Comparison of ENCODE assay signal across 8 mouse cellular contexts in genomic region chr7:98193515-98194025, GRCm38 (mm10). TPM values are rescaled to one million over a fixed set of nuclear protein-coding genes. Genes with fewer than 3 reads are reported as not detected.
DNase-seq lines count a peak whose midpoint lies in the region; ATAC-seq lines count a peak whose summit lies in the region.

No protein-coding gene starts in this region.

- H3K4me1 ChIP-seq in heart, embryonic 10.5 days = peaks cover 25% of the 10 kb centered on the region
- H3K4me1 ChIP-seq in embryonic facial prominence, embryonic 10.5 days = peaks cover 16% of the 10 kb centered on the region
- H3K4me1 ChIP-seq in hindbrain, embryonic 14.5 days (replicated peaks; ENCODE audit: control insufficient read depth, insufficient read depth, low read length) = peaks cover 11% of the 10 kb centered on the region
- H3K4me1 ChIP-seq in liver, embryonic 16.5 days (ENCODE audit: control insufficient read depth, low read depth, low read length) = peaks cover 17% of the 10 kb centered on the region
- peaks cover 24% of the 10 kb centered on the region for H3K4me1 ChIP-seq in neural tube, embryonic 13.5 days (replicated peaks)

- H3K9ac ChIP-seq in hindbrain, embryonic 14.5 days = peak overlapping the region; percentile 57
- H3K9ac ChIP-seq in liver, embryonic 16.5 days (ENCODE audit: low read depth, low read length) = no peak overlapping the region
- peak overlapping the region; percentile 52 for H3K9ac ChIP-seq in neural tube, embryonic 13.5 days

- no peaks in the 10 kb centered on the region for H3K36me3 ChIP-seq in heart, embryonic 10.5 days
- H3K36me3 ChIP-seq in embryonic facial prominence, embryonic 10.5 days (replicated peaks) = no peaks in the 10 kb centered on the region
- H3K36me3 ChIP-seq in hindbrain, embryonic 14.5 days (replicated peaks; ENCODE audit: control insufficient read depth, insufficient read depth) = no peaks in the 10 kb centered on the region
- no peaks in the 10 kb centered on the region for H3K36me3 ChIP-seq in liver, embryonic 16.5 days (ENCODE audit: control insufficient read depth, insufficient read depth)
- no peaks in the 10 kb centered on the region for H3K36me3 ChIP-seq in neural tube, embryonic 13.5 days

- intact Hi-C loops in heart, postnatal 10 days (cut with DNase I) = loop anchor here (5.0 kb wide), 1 partner anchor 149 kb away; no protein-coding TSS in a partner anchor

- no peaks in the 10 kb centered on the region for H3K9me3 ChIP-seq in heart, embryonic 10.5 days
- no peaks in the 10 kb centered on the region for H3K9me3 ChIP-seq in embryonic facial prominence, embryonic 10.5 days
- no peaks in the 10 kb centered on the region for H3K9me3 ChIP-seq in hindbrain, embryonic 14.5 days (ENCODE audit: control insufficient read depth, low read length)
- no peaks in the 10 kb centered on the region for H3K9me3 ChIP-seq in liver, embryonic 16.5 days (replicated peaks; ENCODE audit: control insufficient read depth, low read length)
- H3K9me3 ChIP-seq in neural tube, embryonic 13.5 days = no peaks in the 10 kb centered on the region

- peak; percentile 66 for ATAC-seq in hindbrain, embryonic 14.5 days (ENCODE audit: low FRiP score)
- peak; percentile 26; the same call in 1 of the 2 replicates for ATAC-seq in liver, embryonic 16.5 days (ENCODE audit: low read depth)
- ATAC-seq in neural tube, embryonic 13.5 days (ENCODE audit: low read depth) = peak; percentile 79
- no peak for ATAC-seq in erythroid progenitor cell, adult 5-6 weeks (replicated peaks; ENCODE audit: low FRiP score, poor library complexity, severe bottlenecking)

- H3K27ac ChIP-seq in heart, embryonic 10.5 days = 0 out of 2 replicates have a peak overlapping the region, but pooled peaks have one; percentile 31
- no peak overlapping the region for H3K27ac ChIP-seq in embryonic facial prominence, embryonic 10.5 days (replicated peaks)
- H3K27ac ChIP-seq in hindbrain, embryonic 14.5 days = no peak overlapping the region
- H3K27ac ChIP-seq in liver, embryonic 16.5 days (ENCODE audit: low read length) = no peak overlapping the region
- no peak overlapping the region for H3K27ac ChIP-seq in neural tube, embryonic 13.5 days (replicated peaks)

- H3K4me2 ChIP-seq in hindbrain, embryonic 14.5 days (replicated peaks) = peak overlapping the region; percentile 97
- peak overlapping the region; percentile 50 for H3K4me2 ChIP-seq in liver, embryonic 16.5 days (ENCODE audit: low read depth, low read length)
- peak overlapping the region; percentile 71 for H3K4me2 ChIP-seq in neural tube, embryonic 13.5 days

- H3K27me3 ChIP-seq in heart, embryonic 10.5 days (ENCODE audit: insufficient read depth, poor library complexity, severe bottlenecking) = peaks cover 60% of the 10 kb centered on the region
- H3K27me3 ChIP-seq in embryonic facial prominence, embryonic 10.5 days (replicated peaks; ENCODE audit: low read depth, poor library complexity, severe bottlenecking) = peaks cover 64% of the 10 kb centered on the region
- peaks cover 69% of the 10 kb centered on the region for H3K27me3 ChIP-seq in hindbrain, embryonic 14.5 days (ENCODE audit: control insufficient read depth, insufficient read depth, low read length)
- peaks cover 45% of the 10 kb centered on the region for H3K27me3 ChIP-seq in liver, embryonic 16.5 days (ENCODE audit: control insufficient read depth, insufficient read depth, low read depth, low read length)
- peaks cover 61% of the 10 kb centered on the region for H3K27me3 ChIP-seq in neural tube, embryonic 13.5 days

- peak overlapping the region; percentile 60 for H3K4me3 ChIP-seq in heart, embryonic 10.5 days
- peak overlapping the region; percentile 55 for H3K4me3 ChIP-seq in embryonic facial prominence, embryonic 10.5 days
- H3K4me3 ChIP-seq in hindbrain, embryonic 14.5 days (replicated peaks; ENCODE audit: low read length) = peak overlapping the region; percentile 44
- peak overlapping the region; percentile 39 for H3K4me3 ChIP-seq in liver, embryonic 16.5 days (ENCODE audit: low read depth, low read length)
- peak overlapping the region; percentile 39 for H3K4me3 ChIP-seq in neural tube, embryonic 13.5 days

- peak; percentile 75 for DNase-seq in heart, embryonic 10.5 days (ENCODE audit: low spot score)
- no peak for DNase-seq in heart, postnatal 10 days
- peak; percentile 44 for DNase-seq in Muller cell, postnatal 12 days (ENCODE audit: inconsistent ontology term)
- DNase-seq in embryonic facial prominence, embryonic 10.5 days (ENCODE audit: low spot score) = peak; percentile 50
- peak; percentile 49 for DNase-seq in hindbrain, embryonic 14.5 days (ENCODE audit: low spot score)

- WGBS in heart, embryonic 10.5 days = 8% methylated on average over 36 of the region's 36 CpGs
- 8% methylated on average over 36 of the region's 36 CpGs for WGBS in embryonic facial prominence, embryonic 10.5 days
- WGBS in hindbrain, embryonic 14.5 days = 4% methylated on average over 36 of the region's 36 CpGs
- 4% methylated on average over 36 of the region's 36 CpGs for WGBS in liver, embryonic 16.5 days (ENCODE audit: insufficient replicate concordance)
- 3% methylated on average over 36 of the region's 36 CpGs for WGBS in neural tube, embryonic 13.5 days

RNA-seq across cellular contexts. Expression of gene B3gnt6, which starts 5.7 kb away (rescaled TPM):
- 0.06 TPM in 1 of 2 replicates, not detected in the other for polyA plus RNA-seq in heart, embryonic 10.5 days (2016; fragmentation: Nextera tagmentation; extraction: Ambion mirVana)
- total RNA-seq in heart, postnatal 10 days (2021) = not detected
- not detected in 2 replicates for polyA plus RNA-seq in embryonic facial prominence, embryonic 10.5 days (2016; fragmentation: Nextera tagmentation; extraction: Ambion mirVana)
- 0.25 and 0.31 TPM in 2 replicates for polyA plus RNA-seq in hindbrain, embryonic 14.5 days (2014; fragmentation: Nextera tagmentation; extraction: Ambion mirVana)
- 0.04 and 0.06 TPM in 2 replicates for polyA plus RNA-seq in liver, embryonic 16.5 days (2015; fragmentation: Nextera tagmentation; extraction: Ambion mirVana)
- 0.24 and 0.36 TPM in 2 replicates for polyA plus RNA-seq in neural tube, embryonic 13.5 days (2015; fragmentation: Nextera tagmentation; extraction: Ambion mirVana)
- total RNA-seq in erythroid progenitor cell, adult 5-6 weeks (2015; ENCODE audit: low replicate concordance) = 1.1 TPM in 1 of 2 replicates, not detected in the other
- not detected in 2 replicates for total RNA-seq in erythroid progenitor cell, adult 5-6 weeks (2017; ENCODE audit: low replicate concordance)

RNA-seq across cellular contexts. Expression of gene Capn5, which starts 15.5 kb away (rescaled TPM):
- polyA plus RNA-seq in heart, embryonic 10.5 days (2016; fragmentation: Nextera tagmentation; extraction: Ambion mirVana) = 9.4 and 11.0 TPM in 2 replicates
- 1 to 10 TPM; 1.9 to 3.0 TPM for total RNA-seq in heart, postnatal 10 days (2021)
- 4.7 and 5.1 TPM in 2 replicates for polyA plus RNA-seq in embryonic facial prominence, embryonic 10.5 days (2016; fragmentation: Nextera tagmentation; extraction: Ambion mirVana)
- polyA plus RNA-seq in hindbrain, embryonic 14.5 days (2014; fragmentation: Nextera tagmentation; extraction: Ambion mirVana) = 16.7 and 18.0 TPM in 2 replicates
- polyA plus RNA-seq in liver, embryonic 16.5 days (2015; fragmentation: Nextera tagmentation; extraction: Ambion mirVana) = 13.0 and 14.1 TPM in 2 replicates
- 18.4 and 20.8 TPM in 2 replicates for polyA plus RNA-seq in neural tube, embryonic 13.5 days (2015; fragmentation: Nextera tagmentation; extraction: Ambion mirVana)
- 46.5 and 52.4 TPM in 2 replicates for total RNA-seq in erythroid progenitor cell, adult 5-6 weeks (2015; ENCODE audit: low replicate concordance)
- 51.3 and 72.5 TPM in 2 replicates for total RNA-seq in erythroid progenitor cell, adult 5-6 weeks (2017; ENCODE audit: low replicate concordance)

RNA-seq across cellular contexts. Expression of gene Omp, which starts 48.3 kb away (rescaled TPM):
- polyA plus RNA-seq in heart, embryonic 10.5 days (2016; fragmentation: Nextera tagmentation; extraction: Ambion mirVana) = 0.33 TPM in 2 replicates
- total RNA-seq in heart, postnatal 10 days (2021) = under 1 TPM; 0.12 to 0.14 TPM
- 0.18 TPM in 1 of 2 replicates, not detected in the other for polyA plus RNA-seq in embryonic facial prominence, embryonic 10.5 days (2016; fragmentation: Nextera tagmentation; extraction: Ambion mirVana)
- 0.31 and 0.32 TPM in 2 replicates for polyA plus RNA-seq in hindbrain, embryonic 14.5 days (2014; fragmentation: Nextera tagmentation; extraction: Ambion mirVana)
- polyA plus RNA-seq in liver, embryonic 16.5 days (2015; fragmentation: Nextera tagmentation; extraction: Ambion mirVana) = 0.53 and 0.76 TPM in 2 replicates
- 0.45 and 0.60 TPM in 2 replicates for polyA plus RNA-seq in neural tube, embryonic 13.5 days (2015; fragmentation: Nextera tagmentation; extraction: Ambion mirVana)
- 4.0 and 4.6 TPM in 2 replicates for total RNA-seq in erythroid progenitor cell, adult 5-6 weeks (2015; ENCODE audit: low replicate concordance)
- 15.4 and 17.2 TPM in 2 replicates for total RNA-seq in erythroid progenitor cell, adult 5-6 weeks (2017; ENCODE audit: low replicate concordance)

Comparison
In these comparisons a context has a peak if more than half of its experiments do, and no peak if none do; other contexts are left out.
1. DNase-seq: peak in heart, embryonic 10.5 days (single experiment), Muller cell, postnatal 12 days (single experiment), embryonic facial prominence, embryonic 10.5 days (single experiment) and hindbrain, embryonic 14.5 days (single experiment); none in heart, postnatal 10 days (0 of 2).
2. Peak in every context shown above with its lines, with median percentiles within 50 percentile points of each other: H3K4me3 ChIP-seq and H3K4me2 ChIP-seq.